Mouse (Mus musculus) G1E (cell line): ENCODE data around the gene Fance.

Source experiments
- CTCF ChIP-seq: IDR thresholded peaks from 2 replicates; pipeline ENCODE4 v1.5.1; 2012; ENCODE audit warnings: low read depth, low read length, inconsistent platforms, mixed read lengths
- GATA1 ChIP-seq: IDR thresholded peaks from 2 replicates; pipeline ENCODE4 v1.6.1; 2012; ENCODE audit warnings: borderline replicate concordance, low read length, inconsistent platforms, mixed read lengths

- TF ChIP-seq CTCF (no peak), GATA1 (no peak)
These were observed 61.2 kb downstream of the Fance start for GRCm38 (mm10) chr17:28374494-28374893.
